Mouse (Mus musculus) gastrocnemius, adult 2 months (tissue): ENCODE results near the gene 1700123O20Rik. TPM values are rescaled to one million over a fixed set of nuclear protein-coding genes. Genes with fewer than 3 reads are reported as not detected.

Experiments
- DNase-seq: peaks from one replicate; pipeline ENCODE4 v3.0.0; 2022
- H3K27ac ChIP-seq: fragments of 200-600 bp; 2 replicates; pipeline ENCODE4 v1.8.1; 2022; ENCODE audit warnings: mild to moderate bottlenecking
- H3K4me3 ChIP-seq: fragments of 200-600 bp; 2 replicates; pipeline ENCODE4 v1.8.1; 2022; ENCODE audit warnings: mild to moderate bottlenecking, moderate library complexity
- CTCF ChIP-seq: fragments of 200-600 bp; IDR thresholded peaks from 2 replicates; pipeline ENCODE4 v1.8.1; 2022; ENCODE audit warnings: antibody characterized with exemption, mild to moderate bottlenecking, moderate library complexity
- intact Hi-C: fragments of 180-260 bp; cut with DNase I; formaldehyde crosslinking; loops from one replicate; pipeline ENCODE4 v1.15.1; 2025
- total RNA-seq, 2 experiments: library from RNA; stranded (reverse); gene quantifications; 2 replicates each; pipeline ENCODE4 v1.2.3; 2021

1700123O20Rik gene
- total RNA-seq, 2 experiments from 2014 or later, result 7.0 to 11.0 TPM

- intact Hi-C loops, result loop anchor here (5.0 kb wide), 1 partner anchor 33 kb away; no protein-coding TSS in a partner anchor
- Histone ChIP-seq H3K27ac (peak overlapping the region; percentile 98), H3K4me3 (peak overlapping the region; percentile 70)
- DNase-seq, result no peak
- no peak for TF ChIP-seq CTCF
These were observed 545 bp upstream of the 1700123O20Rik start for GRCm38 (mm10) chr14:54685471-54685870.

GRCm38 (mm10) chr14:54686522-54687143 is 617 bp downstream of the 1700123O20Rik start, which contains the start of gene Acin1:
TSS of gene Acin1 (minus strand) at chr14:54686931.
- DNase-seq, result peak; percentile 100
- intact Hi-C loops, result loop anchor here (5.0 kb wide), 1 partner anchor 34 kb away; no protein-coding TSS in a partner anchor
- H3K27ac ChIP-seq, result peak within 1 kb of the TSS; percentile 98

GRCm38 (mm10) chr14:54687251-54687650 is 1.2 kb downstream of the 1700123O20Rik start:
- intact Hi-C loops, result loop anchor here (5.0 kb wide), 1 partner anchor 35 kb away; no protein-coding TSS in a partner anchor
- no peak for DNase-seq
- Histone ChIP-seq H3K27ac (peak overlapping the region; percentile 98), H3K4me3 (peak overlapping the region; percentile 70)
- no peak for TF ChIP-seq CTCF

More at GRCm38 (mm10) chr14:54686522-54687143, 617 bp downstream of the 1700123O20Rik start, which contains the start of gene Acin1:
- H3K4me3 ChIP-seq, result peak within 1 kb of the TSS; percentile 70
- TF ChIP-seq CTCF, result no peak

- no peak for DNase-seq
- TF ChIP-seq CTCF, result no peak
- H3K4me3 ChIP-seq, result no peak overlapping the region
- no peak overlapping the region for H3K27ac ChIP-seq
- intact Hi-C loops, result no loop called here
These were observed 9.0 kb downstream of the 1700123O20Rik start for GRCm38 (mm10) chr14:54695042-54695441.

GRCm38 (mm10) chr14:54696752-54697151 is 10.7 kb downstream of the 1700123O20Rik start:
- no peak for TF ChIP-seq CTCF
- DNase-seq, result no peak
- Histone ChIP-seq H3K27ac (no peak overlapping the region), H3K4me3 (no peak overlapping the region)
- intact Hi-C loops, result no loop called here

GRCm38 (mm10) chr14:54698733-54699132 is 12.7 kb downstream of the 1700123O20Rik start, which contains the start of gene Gm29776:
TSS of gene Gm29776 (minus strand) at chr14:54698833.
- intact Hi-C loops, result no loop called here
- no peak for DNase-seq
- Histone ChIP-seq H3K27ac (no peak within 1 kb of the TSS), H3K4me3 (no peak within 1 kb of the TSS)
- no peak for TF ChIP-seq CTCF

GRCm38 (mm10) chr14:54699586-54699985 is 13.6 kb downstream of the 1700123O20Rik start:
- no peak for DNase-seq
- intact Hi-C loops, result no loop called here
- no peak for TF ChIP-seq CTCF
- Histone ChIP-seq H3K27ac (no peak overlapping the region), H3K4me3 (no peak overlapping the region)

- Histone ChIP-seq H3K4me3 (no peak overlapping the region), H3K27ac (no peak overlapping the region)
- DNase-seq, result peak; percentile 85
- TF ChIP-seq CTCF, result peak; percentile 84
- intact Hi-C loops, result loop anchor here (2.0 to 5.0 kb wide), 2 partner anchors 50 to 134 kb away; no protein-coding TSS in a partner anchor
These were observed 15.3 kb downstream of the 1700123O20Rik start for GRCm38 (mm10) chr14:54701298-54701697.

GRCm38 (mm10) chr14:54703207-54703606 is 17.2 kb downstream of the 1700123O20Rik start:
- Histone ChIP-seq H3K27ac (no peak overlapping the region), H3K4me3 (no peak overlapping the region)
- no peak for TF ChIP-seq CTCF
- no peak for DNase-seq
- intact Hi-C loops, result loop anchor here (5.0 kb wide), 1 partner anchor 136 kb away; no protein-coding TSS in a partner anchor

GRCm38 (mm10) chr14:54705844-54706243 is 19.8 kb downstream of the 1700123O20Rik start:
- no peak overlapping the region for H3K4me3 ChIP-seq
- H3K27ac ChIP-seq, result no peak overlapping the region
- no peak for TF ChIP-seq CTCF
- intact Hi-C loops, result no loop called here
- no peak for DNase-seq

- TF ChIP-seq CTCF, result no peak
- Histone ChIP-seq H3K4me3 (no peak overlapping the region), H3K27ac (no peak overlapping the region)
- intact Hi-C loops, result no loop called here
- no peak for DNase-seq
These were observed 20.7 kb downstream of the 1700123O20Rik start for GRCm38 (mm10) chr14:54706589-54707320.

GRCm38 (mm10) chr14:54709054-54709453 is 23.0 kb downstream of the 1700123O20Rik start:
- Histone ChIP-seq H3K27ac (no peak overlapping the region), H3K4me3 (no peak overlapping the region)
- DNase-seq, result no peak
- intact Hi-C loops, result no loop called here
- no peak for TF ChIP-seq CTCF

GRCm38 (mm10) chr14:54712074-54712473 is 26.1 kb downstream of the 1700123O20Rik start, which contains the start of gene Cebpe:
TSS of gene Cebpe (minus strand) at chr14:54712174.
- Histone ChIP-seq H3K4me3 (no peak within 1 kb of the TSS), H3K27ac (peak within 1 kb of the TSS; percentile 17)
- intact Hi-C loops, result no loop called here
- no peak for DNase-seq
- TF ChIP-seq CTCF, result no peak
